Mouse (Mus musculus) forelimb bud, embryonic 11.5 days (tissue): ENCODE measurements at regions not wholly inside any gene's neighbourhood (a gene's known extent, or its start where the extent isn't known, plus 50 kb on each side); places are given as distances from the start of the nearest gene placed in this dataset.

Source experiments
- DNase-seq: peaks from one replicate; pipeline ENCODE4 v3.0.0-alpha.2; 2012; ENCODE audit warnings: low read depth, low spot score

GRCm38 (mm10) chr13:59315811-59316210 is 269.2 kb downstream of the Agtpbp1 start:
- DNase-seq = no peak

- DNase-seq = no peak
These were observed 270.6 kb downstream of the Agtpbp1 start for GRCm38 (mm10) chr13:59314419-59314818.

GRCm38 (mm10) chr13:59313725-59314330 is 271.2 kb downstream of the Agtpbp1 start:
- DNase-seq = no peak

GRCm38 (mm10) chr13:59292905-59293304 is 292.1 kb downstream of the Agtpbp1 start:
- peak; percentile 23 for DNase-seq

- DNase-seq = no peak
These were observed 295.9 kb downstream of the Agtpbp1 start for GRCm38 (mm10) chr13:59289127-59289526.

- no peak for DNase-seq
These were observed 303.8 kb downstream of the Agtpbp1 start for GRCm38 (mm10) chr13:59281199-59281598.

GRCm38 (mm10) chr13:59279136-59279535 is 305.9 kb downstream of the Agtpbp1 start:
- DNase-seq = no peak

- no peak for DNase-seq
These were observed 313.4 kb downstream of the Agtpbp1 start for GRCm38 (mm10) chr13:59271661-59272060.

GRCm38 (mm10) chr13:59266854-59267253 is 318.2 kb downstream of the Agtpbp1 start:
- no peak for DNase-seq

GRCm38 (mm10) chr13:59264126-59264525 is 320.9 kb downstream of the Agtpbp1 start:
- DNase-seq = no peak

GRCm38 (mm10) chr13:59261924-59262323 is 323.1 kb downstream of the Agtpbp1 start:
- no peak for DNase-seq

- DNase-seq = no peak
These were observed 329.1 kb downstream of the Agtpbp1 start for GRCm38 (mm10) chr13:59255798-59256435.

GRCm38 (mm10) chr13:59253667-59254558 is 331.1 kb downstream of the Agtpbp1 start:
- DNase-seq = no peak

GRCm38 (mm10) chr13:59251252-59252006 is 333.6 kb downstream of the Agtpbp1 start:
- DNase-seq = no peak

- DNase-seq = no peak
These were observed 336.6 kb downstream of the Agtpbp1 start for GRCm38 (mm10) chr13:59248411-59248810.

- DNase-seq = peak; percentile 66
These were observed 338.0 kb downstream of the Agtpbp1 start for GRCm38 (mm10) chr13:59246984-59247537.

- no peak for DNase-seq
These were observed 339.0 kb downstream of the Agtpbp1 start for GRCm38 (mm10) chr13:59246070-59246469.

- DNase-seq = no peak
These were observed 340.4 kb downstream of the Agtpbp1 start for GRCm38 (mm10) chr13:59244622-59245021.

- no peak for DNase-seq
These were observed 342.4 kb downstream of the Agtpbp1 start for GRCm38 (mm10) chr13:59242671-59243070.

- no peak for DNase-seq
These were observed 346.3 kb downstream of the Agtpbp1 start for GRCm38 (mm10) chr13:59238696-59239095.

- DNase-seq = no peak
These were observed 349.2 kb downstream of the Agtpbp1 start for GRCm38 (mm10) chr13:59235836-59236235.
